Mouse (Mus musculus): ENCODE measurements at regions not wholly inside any gene's neighbourhood (a gene's known extent, or its start where the extent isn't known, plus 50 kb on each side); places are given as distances from the start of the nearest gene placed in this dataset.

DNA sequence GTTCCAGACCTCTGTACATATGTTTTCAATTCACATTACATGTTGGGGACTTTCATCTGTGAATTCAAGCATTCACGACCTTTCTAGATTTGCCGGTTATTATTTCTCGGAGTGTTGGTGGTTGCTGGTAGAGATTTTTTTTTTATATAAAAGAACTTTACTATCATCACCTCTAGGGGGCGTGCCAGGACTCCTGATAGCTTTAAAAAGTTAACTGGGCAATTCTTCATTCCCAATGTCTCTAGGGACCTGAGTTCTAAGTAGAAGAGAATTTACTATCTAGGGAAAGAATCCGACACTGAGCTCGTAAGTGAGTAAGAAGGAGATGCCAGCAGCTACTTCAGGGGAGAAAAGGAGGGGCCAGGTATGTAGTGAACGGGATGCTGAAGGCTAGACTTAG is 112.8 kb upstream of the Tmem45b start:
- TF ChIP-seq EP300 (IDR thresholded peaks at IDR 0.05; ENCODE audit: low read depth): no peak
- TF ChIP-seq CTCF (IDR thresholded peaks at IDR 0.05; ENCODE audit: low read depth): no peak
